Mouse (Mus musculus) retina, postnatal 7 days (tissue): ENCODE results near the gene Sp1.
A peak's percentile ranks its signal among the peaks of the same experiment; 100 is the strongest.

Source experiments
- DNase-seq: peaks from one replicate; pipeline ENCODE4 v3.0.0-alpha.2; 2012; ENCODE audit warnings: low read depth, low spot score

The Sp1 gene

DNA sequence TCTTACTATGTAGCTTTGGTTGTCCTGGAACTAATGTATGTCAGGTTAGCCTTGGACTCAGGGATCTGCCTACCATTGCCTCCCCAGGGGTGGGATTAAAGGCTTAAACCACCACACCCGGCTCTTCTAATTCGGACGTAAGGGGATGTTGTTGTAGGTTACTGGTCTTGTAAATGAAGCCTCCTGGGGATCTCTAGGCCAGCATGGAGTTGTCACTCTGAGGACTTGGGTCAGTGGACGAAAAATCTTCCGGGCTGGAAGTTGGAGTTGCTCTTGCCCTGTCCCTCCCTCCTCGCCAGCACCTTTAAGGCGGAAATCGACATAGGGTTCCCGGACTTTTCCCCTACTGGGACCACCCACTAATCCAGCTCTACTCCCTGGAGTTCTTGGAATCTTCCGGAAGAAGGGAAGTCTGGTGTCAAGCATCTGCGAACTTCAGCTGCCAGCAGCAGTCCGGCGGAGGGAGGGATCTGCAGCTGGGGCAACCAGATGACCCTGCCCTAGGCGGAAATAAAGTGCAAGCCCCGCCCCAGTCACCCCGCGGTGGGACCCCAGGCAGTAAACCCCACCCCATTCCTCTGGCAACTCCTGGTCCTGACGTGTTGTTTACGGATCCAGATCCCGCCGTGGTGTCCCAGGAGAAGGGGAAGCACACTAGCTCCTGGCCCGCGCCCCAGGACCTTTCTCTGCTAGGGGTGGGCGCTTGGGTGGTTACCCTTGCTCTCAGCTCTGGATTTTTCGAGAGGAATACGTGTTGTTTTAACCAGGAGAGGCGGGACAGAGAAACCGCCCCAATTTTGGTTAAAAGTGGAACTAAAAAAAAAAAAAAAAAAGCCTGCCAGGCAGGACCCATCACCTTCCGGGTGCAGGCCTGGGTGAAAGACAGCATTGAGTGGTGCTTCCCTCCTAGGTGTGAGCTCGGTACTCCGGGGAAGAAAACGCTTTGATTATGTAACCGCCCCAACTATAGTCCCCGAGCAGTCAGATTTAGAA, 6.4 kb upstream of the Sp1 start:
- no peak for DNase-seq

DNA sequence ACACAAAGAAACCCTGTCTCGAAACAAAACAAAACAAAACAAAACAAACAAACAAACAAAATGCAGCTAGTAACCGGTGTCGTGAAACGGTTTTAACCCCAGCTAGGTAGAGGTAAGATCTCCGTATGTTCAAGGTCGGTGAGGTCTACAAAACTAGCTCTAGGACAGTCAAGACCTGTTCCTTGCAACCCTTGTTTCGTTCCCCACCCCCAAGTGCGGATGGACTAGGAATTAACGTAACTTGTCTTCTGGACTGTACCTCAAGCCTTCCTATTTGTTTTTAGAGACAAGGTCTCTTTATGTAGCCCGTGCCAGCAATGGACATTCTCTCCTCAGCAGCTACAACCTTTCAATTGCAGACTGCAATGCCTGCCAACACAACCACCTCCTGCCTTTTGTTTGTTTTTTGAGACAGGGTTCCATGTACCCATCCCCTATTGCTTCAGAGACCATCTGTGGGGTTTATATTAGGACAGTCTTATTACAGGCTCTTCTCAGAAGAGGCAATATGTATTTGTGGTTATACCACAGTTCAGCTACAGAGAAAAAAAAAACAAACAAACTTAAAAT, 5.4 kb upstream of the Sp1 start:
- DNase-seq: no peak

DNA sequence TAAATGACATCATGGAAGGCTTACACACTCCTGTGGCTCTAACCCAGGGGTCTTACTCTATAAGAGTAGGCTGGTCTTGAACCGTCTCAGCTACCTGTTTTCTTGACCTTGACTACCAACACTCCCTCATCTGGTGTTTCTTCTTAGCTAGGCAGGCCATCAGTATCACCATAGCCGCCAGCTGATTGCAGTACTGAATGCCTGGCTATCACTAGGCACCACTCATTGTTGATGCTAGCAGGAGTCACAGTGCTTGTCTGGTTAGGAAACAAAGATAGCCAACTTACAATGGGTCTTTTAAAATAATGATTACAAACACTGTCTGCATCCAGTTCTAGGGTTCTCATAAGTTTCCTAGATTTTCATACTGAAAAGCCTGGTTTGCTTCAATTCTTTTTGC, 4.7 kb upstream of the Sp1 start:
- no peak for DNase-seq

DNA sequence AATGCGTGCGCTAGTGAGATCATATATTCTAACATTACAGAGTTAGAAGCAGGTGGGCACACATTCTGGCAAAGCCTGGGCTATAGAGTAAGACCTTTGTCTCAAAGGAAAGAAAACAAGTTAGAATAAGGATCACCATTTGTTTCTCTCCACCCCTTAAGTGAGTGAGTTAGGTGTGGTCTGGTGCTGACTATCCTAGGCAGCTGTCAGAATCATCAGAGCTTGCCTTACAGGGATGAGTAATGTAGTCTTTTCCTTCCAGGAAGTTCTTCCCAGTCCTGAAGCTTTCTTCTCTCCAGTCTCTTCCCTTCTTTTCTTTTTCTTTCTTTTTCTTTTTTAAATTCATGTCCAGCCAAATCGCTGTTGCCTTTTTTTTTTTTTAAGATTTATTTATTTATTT, 3.7 kb upstream of the Sp1 start:
- no peak for DNase-seq

DNA sequence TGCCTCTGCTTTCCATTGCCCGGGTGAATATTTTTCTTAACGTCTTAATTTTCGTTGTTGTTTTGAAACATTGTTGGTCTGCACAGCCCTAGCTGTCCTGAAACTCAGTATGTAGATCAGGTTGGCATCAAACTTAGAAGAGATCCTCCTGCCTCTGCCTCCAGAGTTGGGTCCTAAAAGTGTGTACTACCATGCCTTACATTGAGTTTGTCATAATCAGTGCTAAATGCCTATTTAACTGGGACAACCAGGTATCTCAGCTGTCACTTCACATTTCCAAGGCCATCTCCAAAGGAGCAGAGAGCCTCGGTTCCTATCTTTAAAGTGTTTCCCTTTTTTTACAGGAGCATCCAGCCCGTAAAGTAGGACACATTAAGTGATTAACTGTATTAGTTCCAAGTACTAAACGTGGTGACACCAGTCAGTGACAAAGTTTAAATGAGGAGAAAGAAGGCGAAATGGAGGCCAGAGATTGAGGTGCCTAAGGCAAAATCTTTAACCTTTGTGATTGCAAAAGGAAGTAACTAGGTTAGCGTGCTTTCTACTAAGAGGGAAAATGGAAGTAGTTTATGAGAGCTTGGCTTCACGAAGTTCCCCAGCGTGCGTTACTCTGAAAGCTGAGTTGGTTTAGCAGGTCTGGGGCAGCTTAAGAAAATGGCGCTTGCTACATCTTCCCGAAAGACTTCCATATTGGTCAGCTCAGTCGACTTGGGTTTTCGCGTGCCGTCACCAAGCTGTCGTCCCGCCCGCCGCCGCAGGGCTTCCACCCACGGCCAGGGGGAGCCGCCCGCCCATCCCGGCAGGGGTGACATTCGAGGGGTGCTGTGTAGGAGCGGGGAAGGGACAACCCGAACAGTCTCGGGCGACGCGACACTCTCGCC, 1.1 kb upstream of the Sp1 start:
- no peak for DNase-seq

DNA sequence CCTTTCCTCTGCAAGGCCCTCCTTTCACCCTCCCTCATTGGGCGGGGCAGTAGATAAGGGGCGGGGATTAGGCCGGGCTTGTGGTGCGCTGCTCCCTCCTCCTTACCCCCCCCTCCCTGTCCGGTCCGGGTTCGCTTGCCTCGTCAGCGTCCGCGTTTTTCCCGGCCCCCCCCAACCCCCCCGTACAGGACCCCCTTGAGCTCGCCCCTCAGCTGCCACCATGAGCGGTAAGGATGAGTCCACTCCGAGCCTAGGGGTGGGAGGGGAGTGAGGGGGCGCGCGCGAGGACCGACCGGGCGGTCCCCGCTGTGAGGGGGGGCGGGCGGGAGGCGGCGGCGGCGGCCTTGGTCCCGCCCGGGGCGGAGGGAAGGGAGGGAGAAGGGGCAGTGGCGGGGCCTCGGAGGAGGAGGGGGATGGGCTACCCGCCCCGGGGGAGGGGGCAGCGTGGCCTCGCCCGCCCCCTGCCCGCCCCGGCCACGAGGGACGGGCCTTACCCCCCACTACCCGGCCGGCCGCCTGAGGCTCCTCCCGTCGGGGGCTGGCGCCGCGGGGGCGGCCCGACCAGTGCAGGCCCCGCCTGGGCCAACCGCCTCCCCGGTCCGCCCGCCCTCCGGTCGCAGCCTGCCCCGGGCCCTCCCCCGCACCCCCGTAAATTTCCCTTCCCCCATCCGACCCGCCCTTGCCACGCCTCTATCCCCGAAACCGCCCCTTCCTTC, 411 bp downstream of the Sp1 start:
- DNase-seq: no peak

DNA sequence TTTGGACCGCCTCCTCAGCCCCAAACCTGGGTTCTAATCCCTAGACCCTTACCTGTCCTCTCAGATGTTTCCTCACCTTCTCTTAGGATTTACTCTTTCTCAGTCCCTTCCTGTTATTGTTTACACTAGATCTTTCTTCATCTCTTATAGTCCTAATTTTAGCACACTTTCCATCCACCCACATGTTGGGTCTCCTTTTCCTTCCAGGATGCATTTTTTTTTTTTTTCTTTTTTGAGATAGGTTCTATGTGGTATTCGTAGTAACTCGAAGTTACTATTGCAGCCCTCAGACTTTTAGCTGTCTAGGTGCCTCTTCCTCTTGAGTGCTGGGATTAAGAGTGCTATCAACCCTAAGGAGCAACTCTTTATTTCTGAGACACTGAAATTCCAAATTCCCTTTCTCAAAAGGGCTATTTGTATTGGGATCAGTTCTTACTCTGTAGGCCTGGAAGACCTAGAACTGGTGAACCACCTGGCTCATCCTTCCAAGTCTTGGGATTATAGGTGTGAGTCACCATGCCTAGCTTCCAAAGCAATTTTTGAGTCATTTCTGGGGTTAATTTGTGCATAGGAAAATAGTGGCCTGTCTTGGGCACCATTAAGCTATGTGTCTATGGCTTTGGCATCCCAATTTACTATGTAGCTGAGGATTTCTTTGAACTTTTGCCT, 1.1 kb downstream of the Sp1 start:
- no peak for DNase-seq

DNA sequence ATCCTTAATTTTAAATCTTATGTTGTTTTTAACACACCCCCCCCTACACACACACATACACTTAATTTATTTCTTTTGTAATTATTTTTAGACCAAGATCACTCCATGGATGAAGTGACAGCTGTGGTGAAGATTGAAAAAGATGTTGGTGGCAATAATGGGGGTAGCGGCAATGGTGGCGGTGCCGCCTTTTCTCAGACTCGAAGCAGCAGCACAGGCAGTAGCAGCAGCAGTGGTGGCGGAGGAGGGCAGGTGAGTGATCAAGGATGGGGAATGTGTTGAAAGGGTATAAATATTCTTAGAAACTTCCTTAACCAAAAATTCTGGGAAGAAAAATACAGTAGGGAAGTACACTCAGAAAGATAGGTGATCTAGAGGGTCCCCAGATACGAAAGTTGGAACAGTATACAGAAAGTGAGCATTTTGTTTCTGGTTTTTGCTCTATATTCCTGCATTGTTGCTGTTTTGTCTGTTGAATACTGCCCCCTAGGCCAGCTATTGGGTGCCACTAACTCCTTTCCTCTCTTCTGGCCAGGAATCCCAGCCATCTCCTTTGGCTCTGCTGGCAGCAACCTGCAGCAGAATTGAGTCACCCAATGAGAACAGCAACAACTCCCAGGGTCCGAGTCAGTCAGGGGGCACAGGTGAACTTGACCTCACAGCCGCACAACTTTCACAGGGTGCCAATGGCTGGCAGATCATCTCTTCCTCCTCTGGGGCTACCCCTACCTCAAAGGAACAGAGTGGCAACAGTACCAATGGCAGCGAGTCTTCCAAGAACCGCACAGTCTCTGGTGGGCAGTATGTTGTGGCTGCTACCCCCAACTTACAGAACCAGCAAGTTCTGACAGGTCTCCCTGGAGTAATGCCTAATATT, 2.0 kb downstream of the Sp1 start:
- DNase-seq: no peak

DNA sequence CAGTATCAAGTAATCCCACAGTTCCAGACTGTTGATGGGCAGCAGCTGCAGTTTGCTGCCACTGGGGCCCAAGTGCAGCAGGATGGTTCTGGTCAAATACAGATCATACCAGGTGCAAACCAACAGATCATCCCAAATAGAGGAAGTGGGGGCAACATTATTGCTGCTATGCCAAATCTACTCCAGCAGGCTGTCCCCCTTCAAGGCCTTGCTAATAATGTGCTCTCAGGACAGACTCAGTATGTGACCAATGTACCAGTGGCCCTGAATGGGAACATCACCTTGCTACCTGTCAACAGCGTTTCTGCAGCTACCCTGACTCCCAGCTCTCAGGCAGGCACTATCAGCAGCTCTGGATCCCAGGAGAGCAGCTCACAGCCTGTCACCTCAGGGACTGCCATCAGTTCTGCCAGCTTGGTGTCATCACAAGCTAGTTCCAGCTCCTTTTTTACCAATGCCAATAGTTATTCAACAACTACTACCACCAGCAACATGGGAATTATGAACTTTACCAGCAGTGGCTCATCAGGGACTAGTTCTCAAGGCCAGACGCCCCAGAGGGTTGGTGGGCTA, 2.7 kb downstream of the Sp1 start:
- DNase-seq: no peak

DNA sequence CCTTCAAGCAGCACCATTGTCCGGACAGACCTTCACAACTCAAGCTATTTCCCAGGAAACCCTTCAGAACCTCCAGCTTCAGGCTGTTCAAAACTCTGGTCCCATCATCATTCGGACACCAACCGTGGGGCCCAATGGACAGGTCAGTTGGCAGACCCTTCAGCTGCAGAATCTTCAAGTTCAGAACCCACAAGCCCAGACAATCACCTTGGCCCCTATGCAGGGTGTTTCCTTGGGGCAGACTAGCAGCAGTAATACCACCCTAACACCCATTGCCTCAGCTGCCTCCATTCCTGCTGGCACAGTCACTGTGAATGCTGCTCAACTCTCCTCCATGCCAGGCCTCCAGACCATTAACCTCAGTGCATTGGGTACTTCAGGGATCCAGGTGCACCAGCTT, 3.3 kb downstream of the Sp1 start:
- no peak for DNase-seq

DNA sequence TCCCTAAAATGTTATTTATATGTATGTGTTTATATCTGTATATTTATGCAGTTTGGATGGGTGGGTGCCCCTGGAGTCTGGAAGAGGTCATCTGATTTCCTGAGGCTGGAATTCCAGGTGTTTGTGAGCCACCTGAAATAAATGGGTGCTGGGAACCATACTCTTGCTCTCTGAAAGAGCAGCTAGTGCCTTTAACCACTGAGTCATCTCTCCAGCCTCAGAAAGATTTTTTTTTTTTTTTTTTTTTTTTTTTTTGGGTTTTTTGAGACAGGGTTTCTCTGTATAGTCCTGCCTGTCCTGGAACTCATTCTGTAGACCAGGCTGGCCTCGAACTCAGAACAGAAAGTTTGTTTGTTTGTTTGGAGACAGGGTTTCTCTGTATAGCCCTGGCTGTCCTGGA, 5.1 kb downstream of the Sp1 start:
- no peak for DNase-seq

DNA sequence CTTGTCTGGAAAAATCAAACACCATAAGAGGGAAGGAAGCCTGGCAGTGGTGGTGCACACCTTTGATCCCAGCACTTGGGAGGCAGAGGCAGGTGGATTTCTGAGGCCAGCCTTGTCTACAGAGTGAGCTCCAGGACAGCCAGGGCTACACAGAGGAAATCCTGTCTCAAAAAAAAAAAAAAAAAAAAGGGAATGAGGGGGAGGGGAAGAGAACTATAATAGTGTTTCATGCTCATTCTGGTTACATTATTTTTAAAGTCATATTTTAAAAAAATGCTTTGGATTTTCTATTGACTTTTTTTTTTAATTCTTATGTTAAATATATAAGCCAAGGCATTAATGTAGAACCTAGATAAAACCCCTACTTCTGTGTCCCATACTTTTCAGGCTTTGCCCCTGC, 7.7 kb downstream of the Sp1 start:
- DNase-seq: no peak

DNA sequence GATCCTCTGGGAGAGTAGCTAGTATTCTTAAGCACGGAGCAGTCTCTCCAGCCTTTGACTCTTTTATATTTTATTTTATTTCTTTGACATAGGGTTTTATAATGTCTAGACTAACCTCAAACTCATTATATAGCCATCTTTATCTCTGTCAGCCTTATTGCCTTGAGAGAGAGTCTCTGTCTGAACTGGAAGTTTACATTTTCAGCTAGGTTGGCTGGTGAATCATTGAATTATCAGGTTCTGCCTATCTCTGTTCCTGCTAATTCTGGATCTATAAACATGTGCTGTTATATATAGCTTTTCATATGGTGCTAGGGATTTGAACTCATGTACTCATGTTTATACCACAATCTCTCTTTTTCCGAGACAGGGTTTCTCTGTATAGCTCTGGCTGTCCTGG, 11.6 kb downstream of the Sp1 start:
- no peak for DNase-seq

DNA sequence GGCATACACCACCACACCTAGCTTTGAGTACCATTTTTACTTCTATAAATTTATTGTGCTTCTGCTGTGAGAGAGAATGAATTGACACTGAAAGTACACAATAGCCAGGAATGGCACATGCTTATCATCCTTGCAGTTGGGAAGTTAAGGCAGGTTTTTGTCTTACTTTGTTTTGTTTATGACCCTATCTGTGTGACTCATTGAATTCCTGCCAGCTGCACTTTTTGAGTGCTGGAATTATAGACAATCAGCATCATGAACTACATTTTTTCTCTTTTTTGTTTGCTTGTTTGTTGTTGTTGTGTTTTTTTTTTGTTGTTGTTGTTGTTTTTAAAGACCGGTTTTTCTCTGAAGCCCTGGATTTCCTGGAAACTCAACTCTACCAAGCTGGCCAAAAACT, 15.0 kb downstream of the Sp1 start:
- DNase-seq: no peak

DNA sequence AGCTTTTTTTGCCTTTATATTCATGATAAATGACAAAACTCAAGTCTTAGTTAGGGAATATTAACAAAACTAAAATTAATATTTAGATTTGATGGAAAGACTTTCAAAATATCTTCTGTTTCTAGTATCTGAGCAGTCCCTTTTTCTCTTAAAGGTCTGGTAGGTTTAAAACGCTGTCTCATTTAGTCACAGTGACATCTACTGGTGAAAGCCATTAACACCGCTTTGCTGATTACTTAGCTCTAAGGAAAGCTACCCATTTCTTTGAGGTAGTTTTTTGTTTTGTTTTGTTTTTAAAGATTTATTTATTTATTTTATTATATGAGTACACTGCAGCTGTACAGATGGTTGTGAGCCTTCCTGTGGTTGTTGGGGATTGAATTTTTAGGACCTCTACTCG, 15.5 kb downstream of the Sp1 start:
- peak; percentile 49 for DNase-seq

DNA sequence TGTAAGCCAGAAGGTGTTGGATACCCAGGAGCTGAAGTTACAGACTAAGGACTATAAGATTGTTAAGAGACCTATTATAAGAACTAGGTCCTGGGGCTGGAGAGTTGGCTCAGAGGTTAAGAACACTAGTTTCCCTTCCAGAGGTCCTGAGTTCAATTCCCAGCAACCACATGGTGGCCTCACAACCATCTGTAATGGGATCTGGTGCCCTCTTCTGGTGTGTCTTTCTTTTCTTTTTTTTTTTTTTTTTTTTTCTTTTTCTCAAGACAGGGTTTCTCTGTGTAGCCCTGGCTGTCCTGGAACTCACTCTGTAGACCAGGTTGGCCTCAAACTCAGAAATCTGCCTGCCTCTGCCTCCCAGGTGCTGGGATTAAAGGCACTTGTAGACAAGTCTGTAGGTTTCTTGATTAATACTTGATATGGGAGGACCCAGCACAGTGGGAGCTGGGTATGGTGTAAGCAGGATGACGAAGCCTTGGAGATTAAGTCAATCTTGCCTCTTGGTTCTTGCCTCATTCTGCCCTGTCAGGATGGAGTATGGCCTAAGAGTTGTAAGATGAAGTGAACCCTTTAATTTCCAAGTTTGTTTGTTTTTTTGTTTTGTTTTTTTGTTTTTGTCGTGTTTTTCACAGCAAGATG, 17.8 kb downstream of the Sp1 start:
- no peak for DNase-seq

DNA sequence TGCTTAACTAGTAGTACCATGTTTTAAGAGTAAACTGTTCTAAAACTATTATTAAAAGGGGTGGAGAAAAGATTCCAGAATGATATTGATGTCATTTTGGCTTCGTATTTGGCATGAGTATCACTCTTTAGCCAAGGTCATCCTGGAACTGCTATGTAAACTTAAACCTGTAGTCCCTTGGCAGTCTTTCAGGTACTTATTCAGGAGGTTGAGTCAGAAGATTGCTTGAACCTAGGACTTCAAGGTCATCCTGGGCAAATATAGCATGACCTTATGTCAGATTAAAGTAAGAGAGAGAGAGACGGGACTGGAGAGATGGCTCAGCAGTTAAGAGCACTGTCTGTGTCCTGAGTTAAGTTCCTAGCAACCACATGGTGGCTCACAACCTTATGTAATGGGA, 18.7 kb downstream of the Sp1 start:
- DNase-seq: no peak

DNA sequence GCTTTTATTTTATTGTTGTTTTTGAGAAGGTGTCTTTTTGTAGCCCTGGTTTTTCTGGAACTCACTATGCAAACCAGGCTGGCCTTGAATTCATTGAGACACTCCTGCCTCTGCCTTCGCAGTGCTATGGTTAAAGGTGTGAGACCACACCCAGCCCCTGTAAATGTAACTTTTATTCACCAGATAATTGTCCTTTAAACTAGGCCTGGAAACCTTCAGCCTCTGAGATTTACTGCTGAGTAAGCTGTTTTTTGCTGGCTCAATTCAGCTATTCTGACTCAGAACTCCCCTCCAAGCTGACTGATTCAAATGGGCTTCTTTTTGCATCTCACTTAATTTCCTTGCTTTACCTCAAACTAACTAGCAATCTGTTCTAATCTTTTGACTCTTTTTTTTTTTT, 21.0 kb downstream of the Sp1 start:
- DNase-seq: no peak

DNA sequence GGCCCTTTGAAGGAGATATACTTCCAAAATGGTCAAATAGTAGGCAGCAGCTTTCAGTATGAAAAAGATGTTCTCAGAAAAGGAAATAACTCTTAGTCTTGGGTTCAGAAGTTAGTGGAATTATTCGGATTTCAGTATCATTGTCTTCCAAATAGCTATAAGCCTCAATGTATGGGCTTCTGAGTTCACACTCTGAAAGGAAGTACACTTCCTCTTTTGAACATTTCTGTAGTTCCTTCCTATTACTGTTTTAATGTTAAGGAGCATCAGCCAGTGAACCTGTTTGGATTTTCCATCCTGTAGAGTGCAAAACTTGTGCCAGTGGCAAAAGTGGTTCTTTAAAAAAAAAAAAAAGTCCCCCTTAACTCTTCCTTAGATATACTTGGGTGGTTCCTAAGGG, 26.1 kb downstream of the Sp1 start:
- DNase-seq: no peak
